Mouse (Mus musculus) lung, adult 2 months (tissue): ENCODE data around the gene Cpa2. TPM values are rescaled to one million over a fixed set of nuclear protein-coding genes. Genes with fewer than 3 reads are reported as not detected.

ENCODE experiments used
- DNase-seq: peaks from one replicate; pipeline ENCODE4 v3.0.0; 2022
- H3K4me1 ChIP-seq: fragments of 200-500 bp; 2 replicates; pipeline ENCODE4 v1.6.1; 2011; ENCODE audit warnings: low read length; ENCODE audit not compliant: control insufficient read depth, insufficient read depth
- H3K4me3 ChIP-seq: fragments of 200-500 bp; replicated peaks from 2 replicates; pipeline ENCODE3; 2011; ENCODE audit warnings: low read depth, mild to moderate bottlenecking, control low read depth, low read length; ENCODE audit errors: extremely low read depth
- CTCF ChIP-seq: fragments of 200-500 bp; IDR thresholded peaks from 2 replicates; pipeline ENCODE4 v1.5.1; 2011; ENCODE audit warnings: mild to moderate bottlenecking, low read length, control low read depth; ENCODE audit not compliant: insufficient read depth
- POLR2A ChIP-seq: fragments of 200-500 bp; IDR thresholded peaks from 2 replicates; pipeline ENCODE4 v1.6.1; 2011; ENCODE audit warnings: low read depth, mild to moderate bottlenecking, control low read depth, low read length, borderline replicate concordance; ENCODE audit errors: extremely low read depth
- WGBS: fragments of 180-500 bp; shearing (Covaris S2); methylation state at CpG from one replicate; pipeline ENCODE4 v1.1.7; 2018; 5-methylcytosine and 5-hydroxymethylcytosine counted together
- polyA plus RNA-seq: library from polyadenylated mRNA; depleted of rRNA; stranded (reverse); fragments of >200 nt; gene quantifications from 2 replicates; pipeline ENCODE4 v1.2.3, GENCODE M21; 2012; rRNA removed

The Cpa2 gene
- polyA plus RNA-seq, 1 experiment, result 0.13 TPM

DNA sequence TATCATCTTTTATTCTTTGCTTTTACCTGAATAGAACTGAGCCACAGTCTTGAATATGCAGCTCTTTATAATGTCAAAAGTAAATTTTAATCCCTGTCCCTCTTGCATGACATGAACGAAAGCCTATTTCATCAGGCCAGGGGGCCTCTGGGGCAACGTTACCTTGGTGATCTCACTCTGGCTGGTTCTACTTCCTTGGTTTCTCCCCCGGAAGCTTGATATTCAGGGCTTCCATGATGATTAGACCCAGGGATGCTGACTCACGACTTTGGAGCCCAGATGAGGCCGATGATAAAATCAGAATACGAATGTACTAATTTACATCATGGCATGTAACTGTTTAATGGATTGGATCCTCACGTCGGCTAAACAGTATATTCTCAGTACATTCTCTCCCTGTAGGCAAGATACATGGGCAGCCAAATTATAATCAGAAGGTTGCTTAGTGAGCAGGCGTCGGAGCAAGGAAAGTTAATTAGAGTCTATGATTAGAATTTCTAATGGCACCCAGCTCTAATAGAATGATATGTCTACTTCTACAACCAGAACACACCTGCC, 51.1 kb downstream of the Cpa2 start:
- Histone ChIP-seq H3K4me3 (no peak overlapping the region), H3K4me1 (no peaks in the 10 kb centered on the region)
- WGBS, result 88% methylated on average over 10 of the region's 10 CpGs
- TF ChIP-seq CTCF, result no peak
- TF ChIP-seq POLR2A, result no peak
- no peak for DNase-seq

DNA sequence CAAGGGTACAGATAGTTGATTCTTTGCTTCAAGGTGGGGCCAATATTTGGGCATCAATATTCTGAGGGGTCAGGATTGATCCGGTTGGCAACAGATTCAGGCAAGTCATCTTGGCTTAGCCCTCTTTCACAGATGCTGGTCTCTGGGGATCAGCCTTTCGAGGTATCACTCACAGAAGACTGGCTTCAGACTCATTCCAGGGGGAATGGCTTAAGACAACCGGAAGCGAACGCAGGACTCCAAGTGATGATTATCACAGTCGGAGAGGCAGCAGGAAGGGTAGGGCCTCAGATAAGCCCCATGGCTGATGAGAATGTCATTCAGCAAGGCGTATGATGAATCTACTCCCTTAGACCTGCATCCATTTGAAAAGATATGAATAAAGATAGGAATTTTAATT, 53.0 kb downstream of the Cpa2 start:
- DNase-seq, result no peak
- Histone ChIP-seq H3K4me1 (no peaks in the 10 kb centered on the region), H3K4me3 (no peak overlapping the region)
- TF ChIP-seq CTCF (no peak), POLR2A (no peak)
- 56% methylated on average over 7 of the region's 7 CpGs for WGBS

DNA sequence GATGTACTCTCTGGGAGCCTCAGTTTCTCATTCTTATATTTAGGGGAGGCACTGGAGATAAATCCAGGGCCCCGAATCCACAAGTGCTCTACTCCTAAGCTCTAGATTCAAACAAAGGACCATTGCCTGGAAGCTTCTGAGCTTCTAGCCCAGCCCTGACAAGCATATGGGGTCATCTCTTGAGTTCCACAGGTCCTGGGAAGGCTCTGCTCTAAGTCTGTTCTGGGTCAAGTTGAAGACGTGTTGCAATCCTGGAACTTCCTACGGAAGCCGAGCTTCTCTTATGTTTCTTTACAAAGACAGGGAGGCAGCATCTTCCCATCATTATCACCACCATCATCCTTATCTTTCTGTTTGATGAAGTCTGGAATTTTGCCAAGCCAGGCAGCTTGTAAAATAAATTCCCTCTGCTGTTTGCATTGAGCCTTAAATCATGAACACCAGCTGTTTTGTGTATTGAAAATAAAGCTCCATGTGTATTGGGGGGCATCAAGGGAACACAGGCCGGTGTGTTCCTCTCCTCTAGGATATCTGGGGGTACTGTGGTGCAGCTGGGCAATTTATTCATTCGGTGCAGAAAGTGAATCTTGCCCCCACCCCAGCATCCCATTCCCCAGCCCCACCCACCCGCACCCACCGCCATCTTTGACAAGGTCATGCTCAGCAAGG, 55.0 kb downstream of the Cpa2 start:
- 76% methylated on average over 8 of the region's 8 CpGs for WGBS
- no peak for TF ChIP-seq CTCF
- no peak for TF ChIP-seq POLR2A
- no peaks in the 10 kb centered on the region for H3K4me1 ChIP-seq
- H3K4me3 ChIP-seq, result no peak overlapping the region
- DNase-seq, result no peak

DNA sequence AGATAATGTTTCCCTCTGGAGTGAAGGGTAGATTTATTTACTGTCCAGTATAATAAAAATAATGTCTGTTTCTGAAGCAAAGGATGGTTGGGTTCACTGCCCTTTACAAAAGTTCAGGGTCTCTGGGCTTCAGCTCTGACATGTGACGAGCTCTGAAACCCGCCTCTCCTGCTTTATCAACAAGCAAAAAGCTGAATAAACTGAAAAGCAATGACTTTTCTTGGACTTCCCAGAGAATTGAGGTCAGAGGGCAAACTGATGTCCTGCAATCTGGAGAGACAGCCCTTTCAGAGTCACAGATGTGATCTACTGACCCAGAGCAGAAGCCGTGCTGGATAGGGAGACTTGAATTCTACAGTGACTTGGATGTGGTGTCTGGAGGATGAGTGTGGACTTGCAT, 58.7 kb downstream of the Cpa2 start:
- no peak overlapping the region for H3K4me3 ChIP-seq
- no peak for DNase-seq
- 74% methylated on average over 3 of the region's 3 CpGs for WGBS
- no peaks in the 10 kb centered on the region for H3K4me1 ChIP-seq
- no peak for TF ChIP-seq POLR2A
- TF ChIP-seq CTCF, result no peak

DNA sequence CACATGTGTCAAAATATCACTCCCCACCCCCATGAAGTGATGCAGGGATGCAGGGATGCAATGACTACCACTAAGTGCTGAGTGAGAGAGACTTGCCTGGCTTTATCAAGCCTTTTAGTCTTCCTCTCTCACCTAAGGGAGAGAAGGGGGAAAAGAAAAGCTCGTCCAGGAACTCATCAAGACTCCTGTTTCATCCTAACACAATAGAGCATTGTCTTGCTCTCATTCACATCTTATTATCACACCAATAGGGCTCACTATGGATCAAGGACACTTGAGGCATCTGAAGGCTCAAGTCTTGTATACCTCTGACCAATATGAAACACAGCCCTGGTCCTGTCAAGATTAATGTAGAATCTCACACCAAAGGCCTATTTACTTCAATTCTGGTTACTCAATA, 59.6 kb downstream of the Cpa2 start:
- no peaks in the 10 kb centered on the region for H3K4me1 ChIP-seq
- no peak overlapping the region for H3K4me3 ChIP-seq
- no peak for TF ChIP-seq POLR2A
- TF ChIP-seq CTCF, result no peak
- WGBS, result 90% methylated on average over 1 of the region's 1 CpGs
- DNase-seq, result no peak

DNA sequence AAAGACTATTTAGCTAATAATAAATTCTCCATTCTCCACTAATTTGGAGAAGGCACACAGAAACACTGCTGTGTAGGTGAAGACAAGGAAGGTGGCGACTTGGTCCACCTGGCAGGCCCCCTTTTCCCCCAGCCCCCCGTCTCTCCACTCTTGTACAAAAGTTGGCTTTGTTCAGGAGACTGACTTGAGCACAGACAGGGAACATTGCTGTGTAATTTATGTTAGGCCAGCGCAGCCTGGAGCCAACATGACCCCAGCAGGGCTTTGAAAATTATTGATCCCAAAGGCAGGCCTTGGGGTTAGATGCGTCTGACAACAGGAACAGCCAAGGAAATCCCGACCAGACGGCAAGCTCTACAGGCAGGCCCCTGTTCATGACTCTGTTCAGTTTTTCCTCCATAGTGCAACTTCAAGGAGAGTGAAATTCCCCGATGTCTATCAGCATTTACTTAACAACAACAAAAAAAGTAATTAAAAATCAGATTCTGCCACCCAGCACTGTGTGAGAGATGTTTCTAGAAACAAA, 63.0 kb downstream of the Cpa2 start:
- 83% methylated on average over 7 of the region's 7 CpGs for WGBS
- no peaks in the 10 kb centered on the region for H3K4me1 ChIP-seq
- TF ChIP-seq CTCF, result no peak
- TF ChIP-seq POLR2A, result no peak
- no peak for DNase-seq
- no peak overlapping the region for H3K4me3 ChIP-seq

DNA sequence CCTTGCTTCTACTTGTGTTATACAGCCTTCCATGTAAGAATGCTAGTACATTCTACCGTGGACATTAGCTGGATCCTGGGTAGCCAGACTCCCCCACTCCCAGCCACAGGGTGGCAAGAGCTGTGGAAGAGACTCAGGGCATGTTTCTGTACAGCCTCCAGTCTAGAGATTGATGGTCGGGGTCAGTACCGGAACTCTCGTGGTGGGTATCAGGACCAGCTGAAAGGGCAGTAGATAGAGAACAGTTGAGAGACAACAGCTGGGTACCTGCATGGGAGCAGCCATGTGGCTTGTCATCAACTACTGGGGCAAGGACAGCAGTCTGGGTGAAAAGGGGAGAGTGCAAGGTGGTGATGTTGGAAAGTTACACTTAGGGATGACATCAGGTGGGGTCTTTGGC, 63.7 kb downstream of the Cpa2 start:
- no peak for DNase-seq
- TF ChIP-seq CTCF (no peak), POLR2A (no peak)
- no peak overlapping the region for H3K4me3 ChIP-seq
- 90% methylated on average over 4 of the region's 4 CpGs for WGBS
- no peaks in the 10 kb centered on the region for H3K4me1 ChIP-seq

DNA sequence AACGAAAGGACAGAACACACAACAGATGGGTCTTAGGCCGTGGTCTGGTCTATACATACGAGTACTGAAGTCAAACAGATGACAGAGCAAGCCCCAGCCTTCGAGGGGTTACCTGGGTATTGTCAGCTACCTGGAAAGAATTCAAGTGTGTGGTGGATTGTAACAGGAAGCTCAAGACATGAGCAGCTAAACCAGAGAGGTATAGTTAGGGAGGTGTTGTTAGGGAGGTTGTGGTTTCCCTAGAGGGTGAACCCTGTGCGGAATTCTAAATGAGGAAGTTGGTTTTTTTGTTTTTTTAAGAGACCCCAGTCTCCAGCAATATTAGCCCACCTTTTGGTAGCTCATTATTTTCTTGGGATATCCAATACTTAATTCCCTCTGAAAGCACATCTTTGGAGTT, 64.3 kb downstream of the Cpa2 start:
- no peak for DNase-seq
- no peak for TF ChIP-seq POLR2A
- TF ChIP-seq CTCF, result no peak
- H3K4me1 ChIP-seq, result no peaks in the 10 kb centered on the region
- WGBS, result 71% methylated on average over 5 of the region's 5 CpGs
- H3K4me3 ChIP-seq, result no peak overlapping the region

DNA sequence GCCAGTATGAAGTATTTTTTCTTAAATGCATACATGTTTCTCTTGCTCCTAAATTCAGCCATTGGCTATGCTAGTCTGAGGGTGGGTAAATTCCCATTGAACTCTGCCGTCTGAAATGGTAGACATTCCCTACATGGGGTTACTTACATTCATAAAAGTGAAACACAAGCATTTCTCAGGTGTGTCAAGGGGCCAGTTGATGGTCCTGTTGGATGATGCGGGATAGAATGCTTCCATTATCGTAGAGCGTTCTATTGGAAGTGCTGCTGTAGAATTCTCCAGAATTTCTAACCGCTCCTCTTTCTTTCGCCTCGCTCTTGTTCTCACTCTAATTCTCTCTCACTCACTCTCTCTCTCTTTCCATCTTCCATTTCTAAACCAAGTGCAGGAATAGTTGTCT, 69.3 kb downstream of the Cpa2 start, which contains the start of gene Cpa5:
Gene Cpa5, plus strand, starts transcription at position 301 of the 400 bp plus-strand sequence.
- 98% methylated on average over 7 of the region's 7 CpGs for WGBS
- no peak for DNase-seq
- Histone ChIP-seq H3K4me1 (no peaks in the 10 kb centered on the region), H3K4me3 (no peak within 1 kb of the TSS)
- TF ChIP-seq CTCF, result no peak
- no peak for TF ChIP-seq POLR2A

DNA sequence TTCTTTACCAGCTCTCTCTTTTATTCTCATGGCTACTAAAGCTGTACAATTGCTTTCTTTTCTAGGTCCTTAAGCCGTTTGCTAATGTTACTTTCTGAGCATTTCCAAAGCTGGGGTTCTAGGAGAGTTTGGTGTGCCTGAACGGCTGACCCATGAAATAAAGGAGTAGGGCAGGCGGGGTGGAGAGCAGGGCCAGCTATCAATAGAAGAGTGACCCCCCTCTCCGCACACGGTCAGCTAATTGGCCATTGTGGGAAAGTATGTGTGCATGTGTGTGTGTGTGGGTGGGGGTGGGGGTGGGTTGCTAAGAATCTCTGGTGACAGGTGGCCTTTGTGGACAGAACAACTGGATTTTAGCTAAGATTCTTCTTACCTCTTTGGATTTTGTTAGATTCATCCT, 69.8 kb downstream of the Cpa2 start:
- TF ChIP-seq POLR2A, result no peak
- no peak for TF ChIP-seq CTCF
- no peak for DNase-seq

More for the DNA sequence above, 69.8 kb downstream of the Cpa2 start:
- no peaks in the 10 kb centered on the region for H3K4me1 ChIP-seq
- 80% methylated on average over 5 of the region's 5 CpGs for WGBS
- no peak overlapping the region for H3K4me3 ChIP-seq

Other genes starting within 250 kb of the Cpa2 start
- 59.9 and 103 TPM in 2 replicates for gene Ube2h, start 237.0 kb upstream of the Cpa2 start, polyA plus RNA-seq
- gene Zc3hc1, start 150.6 kb upstream of the Cpa2 start, polyA plus RNA-seq, result 13.8 TPM in 2 replicates
- gene Klhdc10, start 139.7 kb upstream of the Cpa2 start, polyA plus RNA-seq, result 13.9 and 17.8 TPM in 2 replicates
- gene Tmem209, start 31.8 kb upstream of the Cpa2 start, polyA plus RNA-seq, result 31.4 and 40.3 TPM in 2 replicates
- gene Ssmem1, start 31.7 kb upstream of the Cpa2 start, polyA plus RNA-seq, result not detected in 2 replicates
- 4.6 TPM in 1 of 2 replicates, not detected in the other for gene Cpa4, start 26.8 kb downstream of the Cpa2 start, polyA plus RNA-seq
- not detected in 2 replicates for gene Cpa5, start 69.4 kb downstream of the Cpa2 start, polyA plus RNA-seq
- gene Cpa1, start 97.6 kb downstream of the Cpa2 start, polyA plus RNA-seq, result 0.39 and 4.3 TPM in 2 replicates
- gene Cep41, start 152.2 kb downstream of the Cpa2 start, polyA plus RNA-seq, result 3.7 and 4.6 TPM in 2 replicates
- 108 and 160 TPM in 2 replicates for gene Mest, start 182.0 kb downstream of the Cpa2 start, polyA plus RNA-seq